Mouse (Mus musculus) midbrain, embryonic 14.5 days (tissue): ENCODE results near the gene Olfr1373. TPM values are rescaled to one million over a fixed set of nuclear protein-coding genes. Genes with fewer than 3 reads are reported as not detected.
A peak's percentile ranks its signal among the peaks of the same experiment; 100 is the strongest.

Source experiments
- ATAC-seq: fragments of 200-750 bp; cut with Nextera tagmentation; 2 replicates; pipeline ENCODE4 v1.8.0; 2017; ENCODE audit warnings: moderate number of reproducible peaks, moderate library complexity; ENCODE audit not compliant: low FRiP score, low TSS enrichment
- DNase-seq: peaks from one replicate; pipeline ENCODE4 v3.0.0-alpha.2; 2015
- H3K27ac ChIP-seq: fragments of 300-500 bp; sonication (generic); replicated peaks from 2 replicates; pipeline ENCODE4 v1.5.1; 2014; ENCODE audit warnings: mild to moderate bottlenecking, low read depth, low read length, moderate library complexity
- H3K27me3 ChIP-seq: fragments of 300-500 bp; sonication (generic); 2 replicates; pipeline ENCODE4 v1.6.1; 2014; ENCODE audit warnings: low read length, control low read depth, mixed read lengths; ENCODE audit not compliant: control insufficient read depth, insufficient read depth
- H3K36me3 ChIP-seq: fragments of 300-500 bp; sonication (generic); 2 replicates; pipeline ENCODE4 v1.6.1; 2014; ENCODE audit warnings: low read length, control low read depth; ENCODE audit not compliant: control insufficient read depth, insufficient read depth
- H3K4me1 ChIP-seq: fragments of 300-500 bp; sonication (generic); 2 replicates; pipeline ENCODE4 v1.6.1; 2014; ENCODE audit warnings: mild to moderate bottlenecking, antibody characterized with exemption, low read length, control low read depth; ENCODE audit not compliant: control insufficient read depth, insufficient read depth
- H3K4me2 ChIP-seq: fragments of 300-500 bp; sonication (generic); 2 replicates; pipeline ENCODE4 v1.6.1; 2014; ENCODE audit warnings: mild to moderate bottlenecking, low read length, moderate library complexity
- H3K4me3 ChIP-seq: fragments of 300-500 bp; sonication (generic); replicated peaks from 2 replicates; pipeline ENCODE4 v1.5.1; 2014; ENCODE audit warnings: low read depth, low read length
- H3K9ac ChIP-seq: fragments of 300-500 bp; sonication (generic); replicated peaks from 2 replicates; pipeline ENCODE4 v1.6.1; 2014; ENCODE audit warnings: mild to moderate bottlenecking, low read length, moderate library complexity
- H3K9me3 ChIP-seq: fragments of 300-500 bp; sonication (generic); 2 replicates; pipeline ENCODE4 v1.6.1; 2016; ENCODE audit warnings: low read length, control low read depth, mixed read lengths; ENCODE audit not compliant: control insufficient read depth
- WGBS: fragments of 180-500 bp; shearing (Covaris S2); extraction: QIAGEN DNeasy Blood & Tissue Kit; methylation state at CpG from one replicate; pipeline ENCODE4 v1.1.7; 2014; 5-methylcytosine and 5-hydroxymethylcytosine counted together
- microRNA-seq: library from miRNA; unstranded; fragments of <30 nt; microRNA quantifications from one replicate; pipeline ENCODE4, GENCODE M21; 2016
- polyA plus RNA-seq: library from polyadenylated mRNA; unstranded; fragments of >200 nt; fragmentation: Nextera tagmentation; extraction: Ambion mirVana; gene quantifications from 2 replicates; pipeline ENCODE4 v1.2.1, GENCODE M21; 2014

Olfr1373 gene
- polyA plus RNA-seq, 1 experiment from 2014 or later: not detected

DNA sequence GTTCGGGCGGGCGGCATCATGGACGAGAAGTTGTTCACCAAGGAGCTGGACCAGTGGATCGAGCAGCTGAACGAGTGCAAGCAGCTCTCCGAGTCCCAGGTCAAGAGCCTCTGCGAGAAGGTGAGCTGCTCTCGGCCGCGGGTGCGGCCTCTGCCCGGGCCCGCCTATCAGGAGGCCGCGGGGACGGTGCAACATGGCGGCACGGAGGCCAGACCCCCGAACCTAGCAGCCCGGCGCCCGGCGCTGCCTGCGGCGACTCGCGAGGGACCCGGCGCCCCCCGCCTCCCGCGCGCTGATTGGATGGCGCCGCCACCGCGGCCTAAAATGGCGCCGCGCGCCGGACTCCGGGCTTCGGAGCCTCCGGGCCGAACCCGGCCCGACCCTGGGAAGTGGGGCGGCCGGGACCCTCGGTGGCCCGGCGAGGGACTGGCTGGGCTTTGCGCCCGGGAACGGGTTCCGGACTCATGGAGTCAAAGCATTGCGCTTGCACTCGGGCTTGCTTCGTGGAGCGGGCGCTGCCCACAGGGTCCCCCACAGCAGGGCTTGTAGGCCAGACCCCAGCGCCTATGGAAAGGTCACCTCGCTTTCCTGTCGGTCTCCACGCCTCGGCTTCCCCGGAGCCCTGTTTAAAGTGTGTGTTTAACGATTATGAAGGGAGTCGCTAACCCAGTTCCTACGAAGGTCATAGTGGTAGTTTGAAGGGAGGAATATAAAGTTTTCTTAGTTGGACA, 46.1 kb downstream of the Olfr1373 start:
- Histone ChIP-seq H3K27me3 (no peaks in the 10 kb centered on the region), H3K4me1 (peaks cover 34% of the 10 kb centered on the region), H3K9me3 (no peaks in the 10 kb centered on the region), H3K4me3 (peak overlapping the region; percentile 98), H3K9ac (peak overlapping the region; percentile 99), H3K36me3 (0 out of 2 replicates have a peak, but pooled peaks cover 4% of the 10 kb centered on the region), H3K27ac (peak overlapping the region; percentile 100), H3K4me2 (peak overlapping the region; percentile 95)
- WGBS: under 1% methylated on average over 72 of the region's 72 CpGs
- ATAC-seq (peak; percentile 85), DNase-seq (peak; percentile 92)

DNA sequence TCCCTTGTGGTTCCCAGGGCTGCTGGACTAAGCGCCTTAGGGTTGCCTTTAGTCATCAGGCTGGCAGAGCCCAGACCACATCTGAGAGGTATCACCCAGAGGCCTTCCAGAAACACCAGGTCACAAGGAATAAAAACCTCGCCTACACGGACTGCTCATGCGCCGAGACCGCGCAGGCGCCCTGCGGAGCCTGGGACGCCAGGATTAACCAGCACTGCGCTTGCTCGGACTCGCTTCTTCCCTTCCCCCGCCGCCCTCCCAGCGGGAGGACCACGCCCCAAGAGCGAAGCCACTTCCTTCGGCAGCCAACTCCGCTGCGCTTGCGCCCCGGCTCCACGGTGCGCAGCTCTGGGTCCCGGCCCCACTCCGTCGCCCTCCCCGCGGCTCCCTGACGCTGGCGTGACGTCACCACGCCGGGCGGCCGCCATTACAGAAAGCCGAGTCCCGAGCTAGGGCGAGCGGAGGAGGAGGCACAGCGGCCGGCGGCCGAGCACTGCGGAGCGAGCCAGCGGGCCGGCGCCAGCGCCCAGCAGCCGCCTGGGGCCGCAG, 46.9 kb downstream of the Olfr1373 start, which contains the start of gene Ppp2ca:
Ppp2ca (plus strand) TSS at position 284 of the 549 bp plus-strand sequence.
- under 1% methylated on average over 53 of the region's 53 CpGs for WGBS
- Histone ChIP-seq H3K27ac (peak within 1 kb of the TSS; percentile 100), H3K4me3 (peak within 1 kb of the TSS; percentile 98)

DNA sequence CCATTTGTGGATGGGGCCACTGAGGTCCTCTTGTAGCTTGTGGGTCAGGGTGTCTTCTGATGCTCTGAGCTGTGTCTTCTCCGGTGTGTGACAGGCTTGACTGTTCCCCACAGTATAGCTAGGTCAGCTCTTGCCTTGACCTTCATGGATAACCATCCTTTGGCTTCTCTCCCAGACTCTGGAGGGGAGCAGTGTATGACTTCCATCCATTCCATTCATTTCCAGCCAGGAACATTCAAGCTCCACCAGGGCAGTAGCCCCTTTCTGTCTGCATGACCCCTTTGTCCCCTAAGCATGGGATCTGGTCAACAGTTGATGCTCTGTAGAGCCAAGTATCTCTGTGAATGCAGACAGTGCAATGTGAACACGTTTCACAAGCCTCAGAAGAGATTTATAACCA, 47.7 kb downstream of the Olfr1373 start:
- WGBS: 81% methylated on average over 2 of the region's 2 CpGs
- H3K4me3 ChIP-seq: peak overlapping the region; percentile 98; the same call in 1 of the 2 replicates
- H3K9me3 ChIP-seq: no peaks in the 10 kb centered on the region
- H3K36me3 ChIP-seq: 0 out of 2 replicates have a peak, but pooled peaks cover 4% of the 10 kb centered on the region
- peak overlapping the region; percentile 78 for H3K4me2 ChIP-seq
- no peak for ATAC-seq
- H3K4me1 ChIP-seq: peaks cover 29% of the 10 kb centered on the region
- H3K27me3 ChIP-seq: no peaks in the 10 kb centered on the region
- no peak for DNase-seq
- H3K9ac ChIP-seq: peak overlapping the region; percentile 64; the same call in 1 of the 2 replicates
- peak overlapping the region; percentile 100 for H3K27ac ChIP-seq

More for the DNA sequence above, 46.9 kb downstream of the Olfr1373 start, which contains the start of gene Ppp2ca:
- Histone ChIP-seq H3K36me3 (0 out of 2 replicates have a peak, but pooled peaks cover 4% of the 10 kb centered on the region), H3K27me3 (no peaks in the 10 kb centered on the region), H3K9me3 (no peaks in the 10 kb centered on the region), H3K9ac (peak within 1 kb of the TSS; percentile 99), H3K4me2 (peak within 1 kb of the TSS; percentile 95), H3K4me1 (peaks cover 34% of the 10 kb centered on the region)
- DNase-seq (peak; percentile 100), ATAC-seq (peak; percentile 98)

DNA sequence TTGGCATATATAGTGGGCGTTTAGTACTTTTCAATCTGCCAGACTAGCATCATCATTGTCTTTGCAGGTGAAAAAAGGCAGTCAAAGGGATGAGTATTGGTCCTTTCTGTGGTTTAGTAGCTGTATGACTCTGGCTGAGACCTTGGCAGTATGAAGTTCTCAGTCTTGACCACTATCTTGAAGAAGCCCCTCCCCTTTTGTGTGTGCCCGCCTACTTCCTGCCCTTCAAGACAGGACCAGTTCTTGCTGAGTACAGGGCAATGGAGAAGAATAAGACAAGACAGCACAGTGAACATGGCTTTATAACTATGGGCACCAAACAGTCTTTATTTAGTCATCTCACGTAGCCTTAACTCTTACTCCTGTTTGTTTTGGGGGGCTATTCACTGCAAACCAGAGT, 48.3 kb downstream of the Olfr1373 start:
- ATAC-seq (no peak), DNase-seq (no peak)
- no peaks in the 10 kb centered on the region for H3K9me3 ChIP-seq
- H3K27me3 ChIP-seq: no peaks in the 10 kb centered on the region
- peaks cover 27% of the 10 kb centered on the region for H3K4me1 ChIP-seq
- no peak overlapping the region for H3K4me2 ChIP-seq
- 0 out of 2 replicates have a peak, but pooled peaks cover 4% of the 10 kb centered on the region for H3K36me3 ChIP-seq
- H3K27ac ChIP-seq: no peak overlapping the region
- no peak overlapping the region for H3K9ac ChIP-seq
- WGBS: 75% methylated on average over 3 of the region's 3 CpGs
- H3K4me3 ChIP-seq: no peak overlapping the region

Small RNAs within 50 kb of the gene (microRNA-seq; reads per million reads assigned to microRNA genes)
- gene Gm24157 (not detected), gene Mir3061 (31.2 reads per million, percentile 44 among the genes with 10 or more reads in this experiment)

Other genes with a start within 250 kb of the Olfr1373 start
- gene Cdkn2aipnl, start 177.9 kb downstream of the Olfr1373 start, polyA plus RNA-seq: 102 and 125 TPM in 2 replicates
- 183 and 186 TPM in 2 replicates for gene Ube2b, start 144.8 kb downstream of the Olfr1373 start, polyA plus RNA-seq
- gene Cdkl3, start 141.3 kb downstream of the Olfr1373 start, polyA plus RNA-seq: 28.8 and 32.9 TPM in 2 replicates
- gene Ppp2ca, start 46.8 kb downstream of the Olfr1373 start, polyA plus RNA-seq: 140 and 162 TPM in 2 replicates
- not detected in 2 replicates for gene Olfr1371, start 68.5 kb upstream of the Olfr1373 start, polyA plus RNA-seq
- gene Skp1a, start 86.5 kb upstream of the Olfr1373 start, polyA plus RNA-seq: 1,139 and 1,189 TPM in 2 replicates
- gene Tcf7, start 137.5 kb upstream of the Olfr1373 start, polyA plus RNA-seq: 2.8 and 5.8 TPM in 2 replicates
- 275 and 348 TPM in 2 replicates for gene Vdac1, start 215.3 kb upstream of the Olfr1373 start, polyA plus RNA-seq